Mouse (Mus musculus) neural tube, embryonic 15.5 days (tissue): ENCODE measurements at regions not wholly inside any gene's neighbourhood (a gene's known extent, or its start where the extent isn't known, plus 50 kb on each side); places are given as distances from the start of the nearest gene placed in this dataset.

Experiments used
- ATAC-seq: fragments of 200-750 bp; cut with Nextera tagmentation; 2 replicates; pipeline ENCODE4 v1.8.0; 2017; ENCODE audit warnings: mild to moderate bottlenecking, moderate TSS enrichment, moderate library complexity; ENCODE audit not compliant: low FRiP score
- H3K27ac ChIP-seq: fragments of 300-500 bp; sonication (generic); replicated peaks from 2 replicates; pipeline ENCODE4 v1.5.1; 2015; ENCODE audit warnings: mild to moderate bottlenecking, inconsistent platforms
- H3K27me3 ChIP-seq: fragments of 300-500 bp; sonication (generic); replicated peaks from 2 replicates; pipeline ENCODE4 v1.6.1; 2015; ENCODE audit warnings: inconsistent platforms
- H3K36me3 ChIP-seq: fragments of 300-500 bp; sonication (generic); 2 replicates; pipeline ENCODE4 v1.6.1; 2015; ENCODE audit warnings: inconsistent platforms
- H3K4me1 ChIP-seq: fragments of 300-500 bp; sonication (generic); 2 replicates; pipeline ENCODE4 v1.6.1; 2015; ENCODE audit warnings: inconsistent platforms
- H3K4me2 ChIP-seq: fragments of 300-500 bp; sonication (generic); 2 replicates; pipeline ENCODE4 v1.6.1; 2015; ENCODE audit warnings: inconsistent platforms, mild to moderate bottlenecking, moderate library complexity
- H3K4me3 ChIP-seq: fragments of 300-500 bp; sonication (generic); replicated peaks from 2 replicates; pipeline ENCODE4 v1.5.1; 2015; ENCODE audit warnings: mild to moderate bottlenecking, inconsistent platforms
- H3K9ac ChIP-seq: fragments of 300-500 bp; sonication (generic); replicated peaks from 2 replicates; pipeline ENCODE4 v1.6.1; 2015; ENCODE audit warnings: mild to moderate bottlenecking, inconsistent platforms
- H3K9me3 ChIP-seq: fragments of 300-500 bp; sonication (generic); replicated peaks from 2 replicates; pipeline ENCODE4 v1.6.1; 2016; ENCODE audit warnings: inconsistent platforms
- WGBS: fragments of 180-500 bp; shearing (Covaris S2); methylation state at CpG from one replicate; pipeline ENCODE4 v1.1.7; 2015; ENCODE audit warnings: mixed read lengths; 5-methylcytosine and 5-hydroxymethylcytosine counted together

DNA sequence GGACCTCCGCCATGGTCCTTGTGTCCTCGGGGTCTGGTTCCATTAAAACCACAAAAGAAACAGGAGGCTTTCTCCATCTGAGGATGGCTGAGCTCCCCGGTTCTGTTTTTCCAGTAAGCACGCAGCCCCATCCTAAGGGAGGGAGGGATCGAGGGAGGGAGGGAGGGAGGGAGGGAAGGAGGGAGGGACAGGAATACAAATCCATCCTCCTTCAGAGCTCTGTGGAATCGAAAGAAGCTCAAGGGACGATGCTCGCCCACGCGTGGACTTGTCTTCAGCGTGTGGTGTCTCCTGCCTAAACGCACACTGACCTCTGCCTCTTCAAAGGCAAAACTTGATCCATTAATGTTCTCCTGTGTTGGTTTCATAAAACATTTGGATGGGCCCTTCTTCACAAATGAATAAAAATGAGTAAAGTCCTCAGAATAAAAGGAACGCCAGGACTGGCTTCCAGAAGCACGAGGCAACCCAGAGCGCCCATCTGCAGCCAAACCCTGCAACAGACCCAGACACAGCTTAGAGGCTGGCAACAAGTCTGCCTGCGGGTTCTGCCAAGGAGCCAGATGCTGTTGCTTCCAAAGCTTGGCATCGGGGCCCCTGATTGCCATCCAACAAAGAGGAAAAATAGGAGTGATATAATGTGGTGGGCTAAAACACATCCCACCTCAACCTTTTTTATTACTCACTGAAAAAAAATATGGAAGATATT lies 131.0 kb downstream of the Zbtb18 start:
- peak; percentile 57; the same call in 1 of the 2 replicates for ATAC-seq
- H3K4me3 ChIP-seq = no peak overlapping the region
- H3K9me3 ChIP-seq = no peaks in the 10 kb centered on the region
- no peak overlapping the region for H3K4me2 ChIP-seq
- H3K27ac ChIP-seq = no peak overlapping the region
- no peaks in the 10 kb centered on the region for H3K36me3 ChIP-seq
- H3K4me1 ChIP-seq = no peaks in the 10 kb centered on the region
- H3K27me3 ChIP-seq = no peaks in the 10 kb centered on the region
- H3K9ac ChIP-seq = no peak overlapping the region
- 84% methylated on average over 17 of the region's 17 CpGs for WGBS

DNA sequence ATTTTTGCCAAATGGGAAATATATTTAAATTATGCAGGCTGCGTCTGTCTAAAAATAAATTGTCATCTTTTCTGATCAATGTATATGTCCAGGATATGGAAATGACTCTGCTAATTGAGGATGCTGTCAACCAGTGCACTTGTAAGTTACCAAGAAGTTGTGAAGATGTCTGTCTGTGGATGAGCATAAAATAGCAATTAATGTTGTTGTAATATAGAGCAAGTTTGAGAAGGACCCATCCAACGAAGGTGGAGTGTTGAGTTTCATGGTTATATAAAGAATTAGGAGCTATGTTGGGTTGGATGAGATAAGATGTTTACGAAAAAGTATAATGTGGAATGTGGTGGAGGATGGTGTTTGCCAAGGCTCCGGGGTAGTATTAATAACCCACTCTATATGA lies 131.6 kb downstream of the Zbtb18 start:
- no peak overlapping the region for H3K4me3 ChIP-seq
- WGBS = 91% methylated on average over 4 of the region's 4 CpGs

DNA sequence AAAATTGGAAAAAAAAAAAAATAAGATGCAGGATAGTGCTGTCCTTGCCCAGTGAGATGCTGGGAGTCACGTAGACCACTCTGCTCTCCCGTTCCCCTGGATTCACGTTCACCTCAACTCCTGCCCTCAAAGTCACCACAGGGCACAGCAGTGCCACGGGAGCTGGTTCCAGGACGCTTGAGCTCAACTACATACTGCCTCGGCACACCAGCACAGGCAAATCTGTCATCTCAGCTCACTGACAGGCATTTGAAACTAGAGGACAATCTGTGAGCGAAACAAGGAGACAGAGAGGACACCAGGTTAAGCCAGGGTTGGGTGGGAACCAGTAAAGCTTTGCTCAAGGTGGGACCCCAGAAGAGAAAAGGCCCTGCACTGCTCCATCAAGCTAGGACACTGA lies 132.2 kb downstream of the Zbtb18 start:
- WGBS = 95% methylated on average over 7 of the region's 7 CpGs
- H3K36me3 ChIP-seq = no peaks in the 10 kb centered on the region
- H3K9me3 ChIP-seq = no peaks in the 10 kb centered on the region
- no peak overlapping the region for H3K4me3 ChIP-seq
- no peaks in the 10 kb centered on the region for H3K4me1 ChIP-seq
- no peak overlapping the region for H3K27ac ChIP-seq
- H3K4me2 ChIP-seq = no peak overlapping the region
- ATAC-seq = no peak
- no peak overlapping the region for H3K9ac ChIP-seq
- H3K27me3 ChIP-seq = no peaks in the 10 kb centered on the region

More for the DNA sequence above, 131.6 kb downstream of the Zbtb18 start:
- Histone ChIP-seq H3K27me3 (no peaks in the 10 kb centered on the region), H3K9ac (no peak overlapping the region), H3K4me2 (no peak overlapping the region), H3K4me1 (no peaks in the 10 kb centered on the region), H3K36me3 (no peaks in the 10 kb centered on the region), H3K27ac (no peak overlapping the region), H3K9me3 (no peaks in the 10 kb centered on the region)
- ATAC-seq = no peak

DNA sequence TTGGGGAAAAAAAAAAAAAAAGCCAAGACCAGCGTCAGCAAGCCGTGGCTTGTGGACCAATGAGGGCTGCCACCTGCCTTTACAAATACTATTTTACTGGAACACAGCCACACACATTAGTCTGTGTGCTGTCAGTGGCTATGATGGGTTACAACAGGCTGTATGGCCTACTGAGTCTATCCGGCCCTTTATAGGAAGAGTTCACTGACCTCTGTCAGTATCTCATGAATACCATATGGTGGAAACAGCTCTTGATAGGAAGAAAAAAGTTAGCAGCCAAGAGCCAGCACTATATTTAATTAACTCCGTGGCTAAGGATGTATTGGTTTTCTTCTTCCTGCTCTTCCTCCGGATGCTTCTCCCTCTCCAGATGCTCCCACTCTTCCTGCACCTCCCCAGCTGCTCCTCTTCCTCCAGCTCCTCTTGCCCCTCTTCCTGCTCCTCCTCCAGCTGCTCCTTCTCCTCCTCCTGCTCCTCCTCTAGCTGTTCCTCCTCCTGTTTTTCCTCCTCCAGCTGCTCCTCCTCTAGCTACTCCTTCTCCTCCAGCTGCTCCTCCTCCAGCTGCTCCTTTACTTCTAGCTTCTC lies 142.2 kb downstream of the Zbtb18 start:
- no peak for ATAC-seq
- Histone ChIP-seq H3K9ac (no peak overlapping the region), H3K4me2 (no peak overlapping the region), H3K36me3 (no peaks in the 10 kb centered on the region), H3K27me3 (no peaks in the 10 kb centered on the region), H3K4me3 (no peak overlapping the region), H3K9me3 (no peaks in the 10 kb centered on the region), H3K4me1 (no peaks in the 10 kb centered on the region), H3K27ac (no peak overlapping the region)
- WGBS = 76% methylated on average over 5 of the region's 5 CpGs

DNA sequence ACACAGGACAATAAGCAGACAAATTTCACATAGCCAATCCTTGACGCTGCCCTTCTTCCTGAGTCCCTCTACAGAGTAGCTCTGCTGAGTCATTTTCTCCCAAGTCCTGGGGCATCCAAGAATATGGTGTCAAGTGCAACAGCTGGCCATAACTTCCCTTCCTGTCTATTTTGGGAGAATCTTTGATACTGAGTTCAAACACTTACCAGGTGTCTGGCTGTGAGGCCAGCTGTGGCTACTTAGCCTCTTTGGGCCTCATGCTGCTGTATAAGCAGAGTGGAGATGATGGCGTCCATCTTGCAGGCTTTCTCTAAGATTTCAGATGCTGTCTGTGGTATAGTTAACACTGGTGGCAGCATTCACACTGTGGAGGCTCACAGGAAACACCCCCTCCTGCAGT lies 143.2 kb downstream of the Zbtb18 start:
- ATAC-seq = no peak
- H3K27me3 ChIP-seq = no peaks in the 10 kb centered on the region
- H3K36me3 ChIP-seq = no peaks in the 10 kb centered on the region
- no peak overlapping the region for H3K4me2 ChIP-seq
- H3K9me3 ChIP-seq = no peaks in the 10 kb centered on the region
- H3K4me1 ChIP-seq = no peaks in the 10 kb centered on the region
- H3K27ac ChIP-seq = no peak overlapping the region
- WGBS = 90% methylated on average over 2 of the region's 2 CpGs
- no peak overlapping the region for H3K9ac ChIP-seq
- no peak overlapping the region for H3K4me3 ChIP-seq

DNA sequence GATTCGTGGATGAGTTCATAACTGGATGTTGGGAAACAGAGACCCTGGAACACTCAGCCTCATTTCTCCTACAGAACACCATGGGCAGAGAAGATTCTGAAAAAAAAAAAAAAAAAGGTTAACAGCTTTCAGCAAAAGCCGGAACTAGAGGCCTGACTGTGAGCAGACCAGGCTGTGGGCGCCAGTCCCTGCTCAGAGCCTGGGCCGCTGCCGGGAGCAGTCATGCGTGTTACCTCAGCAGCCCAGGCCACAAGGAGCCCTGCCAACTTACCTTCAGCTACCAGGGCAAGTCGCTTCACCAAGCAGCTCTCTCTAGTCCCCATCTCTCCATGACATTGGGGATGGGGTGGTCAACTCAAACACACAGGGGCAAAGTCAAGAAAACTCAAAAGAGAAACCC lies 140.6 kb upstream of the 1700016C15Rik start:
- ATAC-seq = no peak
- Histone ChIP-seq H3K9me3 (no peaks in the 10 kb centered on the region), H3K36me3 (no peaks in the 10 kb centered on the region), H3K9ac (no peak overlapping the region), H3K27me3 (no peaks in the 10 kb centered on the region), H3K27ac (no peak overlapping the region), H3K4me3 (no peak overlapping the region), H3K4me1 (no peaks in the 10 kb centered on the region), H3K4me2 (no peak overlapping the region)
- WGBS = 90% methylated on average over 7 of the region's 7 CpGs

DNA sequence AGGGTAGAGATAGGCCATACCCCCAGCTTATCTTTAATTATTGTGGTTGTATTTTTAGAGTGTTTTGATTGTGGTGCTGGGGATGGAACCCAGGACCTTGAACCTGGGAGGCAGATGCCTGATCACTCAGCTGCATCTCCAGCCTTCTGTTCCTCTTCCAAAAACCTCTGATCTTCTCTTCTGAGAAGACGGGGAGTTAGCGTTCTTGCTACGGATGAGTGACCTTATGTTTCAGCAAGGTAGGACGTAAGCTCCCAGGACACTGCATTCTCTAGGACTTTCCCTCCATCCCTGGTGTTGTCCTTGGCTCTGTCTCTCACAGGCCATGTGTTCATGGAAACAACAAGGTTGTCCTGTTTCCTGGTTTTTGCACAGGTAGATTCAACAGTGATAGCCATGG lies 140.0 kb upstream of the 1700016C15Rik start:
- no peak overlapping the region for H3K9ac ChIP-seq
- H3K9me3 ChIP-seq = no peaks in the 10 kb centered on the region
- H3K27ac ChIP-seq = no peak overlapping the region
- no peaks in the 10 kb centered on the region for H3K4me1 ChIP-seq
- no peak overlapping the region for H3K4me2 ChIP-seq
- 91% methylated on average over 4 of the region's 4 CpGs for WGBS
- ATAC-seq = no peak
- H3K4me3 ChIP-seq = no peak overlapping the region
- H3K27me3 ChIP-seq = no peaks in the 10 kb centered on the region
- H3K36me3 ChIP-seq = no peaks in the 10 kb centered on the region

DNA sequence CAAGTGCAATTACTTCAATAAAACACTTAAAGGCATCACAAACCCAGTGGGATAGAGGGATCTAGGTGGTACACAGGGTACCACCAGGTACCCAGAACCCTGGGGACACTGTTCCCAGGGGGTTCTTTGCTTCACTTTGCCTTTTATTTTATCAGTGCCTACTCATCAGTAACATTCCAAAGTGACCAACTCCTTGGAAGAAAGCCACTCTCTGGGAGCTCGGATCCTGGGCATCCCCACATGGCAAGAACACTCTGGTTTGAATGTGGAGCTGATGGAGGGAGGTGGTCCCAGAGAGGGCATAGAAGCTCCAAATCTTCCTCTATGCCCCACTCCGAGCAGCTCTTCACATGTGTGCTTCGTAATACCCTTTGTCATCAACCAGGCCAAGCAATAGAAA lies 137.9 kb upstream of the 1700016C15Rik start:
- ATAC-seq = no peak
- no peaks in the 10 kb centered on the region for H3K27me3 ChIP-seq
- no peaks in the 10 kb centered on the region for H3K4me1 ChIP-seq
- H3K27ac ChIP-seq = no peak overlapping the region
- H3K4me3 ChIP-seq = no peak overlapping the region
- H3K4me2 ChIP-seq = no peak overlapping the region
- no peaks in the 10 kb centered on the region for H3K9me3 ChIP-seq
- no peak overlapping the region for H3K9ac ChIP-seq
- 97% methylated on average over 3 of the region's 3 CpGs for WGBS
- H3K36me3 ChIP-seq = no peaks in the 10 kb centered on the region

DNA sequence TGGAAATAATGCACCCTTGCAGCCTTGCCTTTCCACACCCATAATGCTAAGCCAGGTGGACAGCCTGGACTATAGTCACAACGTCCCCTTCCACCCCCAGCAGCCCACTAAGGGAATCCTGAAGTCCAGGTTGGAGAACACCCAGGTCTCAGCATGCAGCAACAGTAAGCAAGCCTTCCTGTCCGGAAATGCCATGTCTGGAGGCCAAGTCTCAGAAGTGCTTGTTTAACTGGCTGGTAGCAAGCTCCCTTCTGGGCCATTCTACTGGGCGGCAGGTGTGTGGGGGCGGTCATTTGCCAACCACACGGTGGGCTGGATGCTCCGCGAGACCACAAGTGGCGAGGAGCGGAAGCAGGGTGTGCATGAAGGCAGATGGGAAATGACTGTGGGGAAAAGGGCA lies 137.3 kb upstream of the 1700016C15Rik start:
- ATAC-seq = no peak
- Histone ChIP-seq H3K27ac (no peak overlapping the region), H3K4me2 (no peak overlapping the region), H3K36me3 (no peaks in the 10 kb centered on the region), H3K9me3 (no peaks in the 10 kb centered on the region), H3K4me1 (no peaks in the 10 kb centered on the region), H3K9ac (no peak overlapping the region), H3K4me3 (no peak overlapping the region), H3K27me3 (no peaks in the 10 kb centered on the region)
- 91% methylated on average over 9 of the region's 9 CpGs for WGBS

DNA sequence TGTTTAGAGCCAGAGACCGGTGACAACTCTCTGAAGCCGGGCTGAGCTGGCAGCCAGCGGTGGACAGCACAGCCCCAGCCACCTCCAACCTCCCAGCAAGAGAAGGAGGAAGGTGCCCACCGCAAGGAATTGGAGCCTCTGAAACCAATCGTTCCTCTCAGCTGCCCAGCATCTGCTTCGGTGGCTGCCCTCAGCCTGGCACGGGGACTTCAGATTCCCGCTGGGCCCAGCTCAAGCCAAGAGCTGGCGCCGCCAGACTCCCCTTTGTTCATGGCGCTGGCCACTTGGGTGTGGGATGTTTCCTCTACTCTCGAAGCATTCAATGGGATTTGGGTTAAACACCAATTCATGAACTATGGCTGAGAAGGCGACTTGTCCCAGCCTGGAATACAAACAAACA lies 135.3 kb upstream of the 1700016C15Rik start:
- Histone ChIP-seq H3K4me3 (no peak overlapping the region), H3K4me1 (no peaks in the 10 kb centered on the region), H3K4me2 (no peak overlapping the region), H3K9me3 (no peaks in the 10 kb centered on the region), H3K36me3 (no peaks in the 10 kb centered on the region), H3K27ac (no peak overlapping the region), H3K9ac (no peak overlapping the region), H3K27me3 (no peaks in the 10 kb centered on the region)
- 89% methylated on average over 13 of the region's 13 CpGs for WGBS
- no peak for ATAC-seq

DNA sequence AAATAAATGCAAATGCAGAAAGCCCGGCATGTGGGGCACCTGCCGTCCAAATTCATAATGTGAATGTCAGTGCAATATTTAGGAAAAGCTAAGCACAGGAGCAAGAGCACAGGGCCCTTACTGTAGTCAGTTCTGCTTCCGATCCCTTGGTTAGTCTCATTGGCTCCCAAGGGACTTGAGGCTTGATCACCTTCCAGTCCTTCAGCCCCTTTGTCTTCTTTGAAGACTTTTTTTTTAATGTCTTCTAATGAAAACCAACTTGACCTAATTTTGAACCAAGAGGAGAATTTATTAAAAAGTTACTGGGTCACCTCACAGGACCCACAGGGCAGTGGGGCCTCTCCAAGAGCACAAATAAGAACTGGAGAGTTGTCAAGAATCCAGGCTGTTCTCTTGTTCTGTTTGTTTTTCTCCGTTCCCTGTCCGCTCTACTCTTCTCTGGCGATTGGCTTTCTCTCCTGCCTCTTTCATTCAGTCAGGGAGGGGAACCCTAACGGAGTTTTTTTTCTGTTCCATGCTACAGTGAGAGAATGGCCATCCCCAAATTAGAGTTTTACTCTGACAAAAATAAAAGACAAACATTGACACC lies 134.2 kb upstream of the 1700016C15Rik start:
- H3K4me2 ChIP-seq = no peak overlapping the region
- no peaks in the 10 kb centered on the region for H3K4me1 ChIP-seq
- H3K36me3 ChIP-seq = no peaks in the 10 kb centered on the region
- H3K9ac ChIP-seq = no peak overlapping the region
- WGBS = 82% methylated on average over 7 of the region's 7 CpGs
- H3K9me3 ChIP-seq = no peaks in the 10 kb centered on the region
- no peak overlapping the region for H3K4me3 ChIP-seq
- no peak for ATAC-seq
- H3K27ac ChIP-seq = no peak overlapping the region
- H3K27me3 ChIP-seq = no peaks in the 10 kb centered on the region

DNA sequence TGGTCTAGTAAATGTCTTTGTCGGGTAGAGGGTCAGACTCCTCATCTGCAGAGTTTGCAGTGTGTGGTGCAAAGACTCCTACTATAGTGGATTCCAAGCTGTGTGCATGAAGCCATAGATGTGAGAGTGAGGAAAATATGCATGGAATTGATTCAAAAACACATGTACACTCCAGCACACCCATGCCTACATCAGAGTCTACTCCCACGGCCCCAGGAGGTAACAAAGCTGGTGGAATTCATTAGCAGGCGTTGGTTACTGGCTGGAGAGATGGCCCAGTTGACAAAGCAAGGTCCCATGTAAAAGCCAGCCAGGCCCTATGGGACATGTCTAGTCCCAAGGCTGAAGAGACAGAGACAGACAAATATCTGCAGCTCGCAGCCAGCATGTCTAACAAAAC lies 132.6 kb upstream of the 1700016C15Rik start:
- Histone ChIP-seq H3K4me1 (no peaks in the 10 kb centered on the region), H3K27ac (no peak overlapping the region), H3K4me3 (no peak overlapping the region), H3K9me3 (no peaks in the 10 kb centered on the region), H3K36me3 (no peaks in the 10 kb centered on the region), H3K9ac (no peak overlapping the region), H3K4me2 (no peak overlapping the region), H3K27me3 (no peaks in the 10 kb centered on the region)
- 82% methylated on average over 4 of the region's 4 CpGs for WGBS
- no peak for ATAC-seq
